Mouse (Mus musculus) thymus, adult 2 months (tissue): ENCODE results near the gene Tmem255b.

Experiments used
- CTCF ChIP-seq: fragments of 200-500 bp; IDR thresholded peaks from 2 replicates; pipeline ENCODE4 v1.5.1; 2012; ENCODE audit warnings: mild to moderate bottlenecking, control low read depth, low read length, moderate library complexity, borderline replicate concordance; ENCODE audit not compliant: control insufficient read depth, poor library complexity, insufficient read depth; ENCODE audit errors: extremely low read depth
- POLR2A ChIP-seq: fragments of 200-500 bp; IDR thresholded peaks from 2 replicates; pipeline ENCODE4 v1.6.1; 2012; ENCODE audit warnings: mild to moderate bottlenecking, low read length, control low read depth, moderate library complexity; ENCODE audit not compliant: control insufficient read depth, poor library complexity, insufficient read depth; ENCODE audit errors: extremely low read depth

DNA sequence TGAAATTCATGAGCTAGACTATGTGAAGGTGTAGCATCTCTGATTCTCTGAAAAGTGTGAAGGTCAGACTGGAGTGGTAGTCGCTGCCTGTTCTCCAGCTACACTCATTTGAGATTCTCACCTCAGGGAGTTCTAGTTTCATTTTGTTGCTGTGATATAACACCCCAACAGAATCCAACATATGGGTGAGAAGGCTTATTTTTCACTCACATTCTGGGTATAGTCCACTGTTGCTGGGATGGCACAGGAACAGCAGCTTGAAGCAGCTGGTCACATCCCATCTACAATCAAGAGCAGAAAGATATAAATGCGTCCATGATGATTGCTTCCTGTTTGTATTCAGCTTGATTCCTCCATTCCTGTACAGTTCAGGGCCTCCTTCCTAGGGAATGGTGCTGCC, 7.2 kb downstream of the Tmem255b start:
- TF ChIP-seq POLR2A: no peak
- no peak for TF ChIP-seq CTCF
